Mouse (Mus musculus): ENCODE results near the gene Abcc9. TPM values are rescaled to one million over a fixed set of nuclear protein-coding genes. Genes with fewer than 3 reads are reported as not detected.

Abcc9 gene
- polyA plus RNA-seq, 1 experiment = 3.4 TPM

DNA sequence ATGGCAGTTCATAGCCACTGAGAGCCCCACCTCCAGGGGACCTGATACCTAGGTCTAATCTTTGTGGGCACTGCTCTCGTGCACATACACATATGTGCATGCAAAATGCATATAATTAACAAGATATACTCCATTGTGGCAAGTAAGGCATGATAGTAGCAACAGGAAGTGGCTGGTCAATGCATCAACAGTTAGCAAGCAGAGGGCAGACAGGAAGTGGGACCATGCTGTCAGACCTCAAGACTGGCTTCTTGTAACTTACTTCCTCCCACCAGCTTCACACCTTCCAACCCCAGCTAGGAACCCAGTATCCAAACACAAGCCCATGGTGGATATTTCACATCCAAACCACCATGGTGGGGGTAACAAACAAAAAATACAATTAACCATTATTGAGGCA is 141.0 kb downstream of the Abcc9 start:
- DNase-seq (ENCODE audit: low read depth, low spot score) = no peak
- 46% methylated on average over 1 of the region's 1 CpGs for WGBS

DNA sequence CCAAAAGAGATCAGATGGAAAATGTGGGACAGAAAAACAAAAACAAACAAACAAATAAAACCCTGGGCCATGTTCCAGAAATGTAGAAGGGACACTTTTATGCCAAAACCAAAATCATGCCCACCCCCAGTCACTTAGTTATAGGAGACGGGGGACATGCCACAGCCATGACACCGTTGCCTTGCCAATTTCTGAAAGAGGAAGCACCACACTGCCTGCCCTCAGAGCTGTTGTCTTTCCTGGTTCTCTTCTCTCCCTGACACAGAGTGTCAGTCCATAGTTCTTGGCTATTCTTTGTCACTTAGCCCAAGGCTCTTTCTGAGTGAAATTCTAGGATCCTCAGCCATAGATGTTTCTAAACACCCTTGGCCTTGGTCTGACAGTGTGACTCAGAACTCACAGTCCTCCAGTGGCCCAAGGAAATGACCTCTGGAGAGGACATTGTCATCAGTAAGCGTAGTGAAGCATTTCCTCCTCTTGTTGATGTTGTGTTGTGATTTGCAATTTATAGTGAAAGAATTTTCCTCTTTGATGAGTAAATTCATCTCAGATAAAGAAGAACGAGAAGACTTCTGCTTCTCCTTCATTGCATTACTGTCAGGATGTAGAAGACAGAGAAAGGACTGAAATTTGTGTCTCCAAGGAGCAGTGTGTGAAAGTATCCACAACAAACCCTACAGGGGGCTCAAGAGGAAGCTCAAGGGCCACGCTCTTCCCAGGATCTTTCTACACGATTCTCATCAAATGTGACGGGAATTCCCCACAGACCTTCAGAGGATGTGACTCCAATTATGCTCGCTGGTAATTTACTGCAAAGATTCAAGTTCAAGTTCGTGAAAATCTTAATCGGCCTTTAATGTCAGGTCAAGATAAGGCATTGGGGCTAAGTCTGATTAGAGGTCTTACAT is 143.1 kb downstream of the Abcc9 start:
- DNase-seq (ENCODE audit: low read depth, low spot score) = no peak
- WGBS = 73% methylated on average over 10 of the region's 10 CpGs

DNA sequence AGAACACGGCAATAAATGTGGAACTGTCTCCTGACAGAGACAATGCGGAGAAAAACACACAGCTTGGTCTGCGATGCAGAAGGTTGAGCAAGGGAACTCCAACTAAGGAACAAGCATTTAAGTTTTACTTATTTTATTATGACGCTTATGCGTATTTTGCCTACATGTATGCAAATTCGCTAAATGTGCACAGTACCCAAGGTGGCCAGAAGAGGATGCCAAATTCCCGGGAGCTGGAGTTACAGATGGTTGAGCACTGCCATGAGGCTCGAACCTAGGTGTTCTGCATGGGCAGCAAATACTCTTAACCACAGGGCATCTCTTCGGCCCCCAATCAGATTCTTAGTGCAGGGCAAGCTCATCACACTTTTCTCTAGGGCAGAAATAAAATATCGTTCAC is 144.0 kb downstream of the Abcc9 start:
- WGBS = 76% methylated on average over 10 of the region's 10 CpGs
- DNase-seq (ENCODE audit: low read depth, low spot score) = no peak

DNA sequence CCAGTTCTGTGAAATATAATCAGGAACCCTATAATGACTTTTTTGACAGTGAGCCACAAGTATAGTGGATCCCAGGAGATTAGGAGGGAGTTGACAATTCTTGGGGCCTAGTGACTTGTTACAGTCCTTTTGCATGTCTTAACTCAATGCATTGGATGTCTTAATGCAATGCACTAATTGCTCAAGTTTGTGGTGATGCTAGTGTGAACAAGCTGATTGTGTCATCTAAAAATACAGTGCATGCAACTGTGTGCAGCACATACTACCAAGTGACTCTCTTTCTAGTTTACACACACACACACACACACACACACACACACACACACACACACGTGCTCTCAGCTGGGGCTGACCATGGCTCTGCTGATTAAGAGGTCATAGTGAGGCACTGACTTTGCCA is 146.1 kb downstream of the Abcc9 start:
- DNase-seq (ENCODE audit: low read depth, low spot score) = no peak
- WGBS = 55% methylated on average over 1 of the region's 1 CpGs

- WGBS = 70% methylated on average over 4 of the region's 4 CpGs
- DNase-seq (ENCODE audit: low read depth, low spot score) = no peak
Measured at GRCm38 (mm10) chr6:142551482-142551881, 150.6 kb downstream of the Abcc9 start.

DNA sequence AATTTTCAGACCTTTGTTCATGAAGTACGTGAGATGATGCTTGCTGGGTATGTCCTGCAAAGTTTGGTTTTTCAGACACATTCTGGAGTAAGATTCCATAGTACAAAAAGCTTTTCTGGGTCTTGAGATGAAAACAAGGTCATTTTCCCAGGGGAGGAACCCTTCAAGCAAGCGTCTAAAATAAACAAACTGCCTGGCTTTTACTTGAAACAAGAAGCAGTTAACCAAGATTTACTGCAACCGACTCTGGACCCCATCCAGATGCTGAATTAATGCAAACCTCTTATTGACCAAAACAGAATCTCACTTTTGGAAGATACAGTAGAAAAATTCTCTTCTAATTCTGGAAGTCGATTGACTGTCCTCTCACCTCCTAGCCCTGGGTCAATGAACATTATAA is 151.2 kb downstream of the Abcc9 start:
- WGBS = 24% methylated on average over 4 of the region's 4 CpGs
- no peak for DNase-seq (ENCODE audit: low read depth, low spot score)

GRCm38 (mm10) chr6:142548377-142548776 is 153.7 kb downstream of the Abcc9 start:
- no peak for DNase-seq (ENCODE audit: low read depth, low spot score)
- 55% methylated on average over 2 of the region's 2 CpGs for WGBS

DNA sequence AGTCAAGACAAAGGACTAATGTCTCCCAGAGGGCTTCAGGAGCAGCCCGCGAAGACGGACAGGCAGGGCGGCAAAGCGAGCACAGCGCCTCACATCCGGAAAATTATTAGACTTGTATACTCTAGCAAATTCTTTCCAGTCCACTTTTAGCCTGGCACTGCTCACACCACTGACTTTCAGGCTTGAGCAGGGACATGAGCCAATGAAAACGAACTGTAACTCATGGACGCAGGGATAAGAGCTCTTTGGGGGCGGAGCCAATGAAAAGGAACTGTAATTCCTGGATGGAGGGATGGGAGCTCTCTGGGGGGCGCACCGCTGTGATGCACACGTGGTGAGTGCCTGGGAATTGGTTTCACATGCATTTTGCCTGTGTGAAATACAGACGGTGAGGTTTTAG is 157.0 kb downstream of the Abcc9 start:
- 55% methylated on average over 14 of the region's 14 CpGs for WGBS
- DNase-seq (ENCODE audit: low read depth, low spot score) = no peak

- 44% methylated on average over 4 of the region's 4 CpGs for WGBS
- no peak for DNase-seq (ENCODE audit: low read depth, low spot score)
Measured at GRCm38 (mm10) chr6:142543648-142544047, 158.5 kb downstream of the Abcc9 start.

DNA sequence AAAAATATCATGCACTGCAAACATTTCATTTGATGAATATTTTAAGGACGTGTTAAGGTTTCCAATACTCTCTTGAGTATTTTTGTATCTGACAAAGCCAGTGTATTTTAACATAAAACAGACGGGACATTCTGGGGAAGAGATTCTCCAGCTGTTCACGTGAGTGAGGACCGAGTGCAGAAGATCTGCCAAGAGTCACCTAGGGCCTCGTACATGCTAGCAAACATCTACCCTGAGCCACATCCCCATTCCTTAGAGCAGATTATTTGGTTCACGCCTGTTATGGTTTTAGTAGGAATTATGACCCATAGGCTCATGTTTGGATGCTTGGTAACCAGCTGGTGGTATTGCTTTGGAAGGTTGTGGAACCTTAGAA is 159.3 kb downstream of the Abcc9 start:
- DNase-seq (ENCODE audit: low read depth, low spot score) = no peak
- 75% methylated on average over 6 of the region's 6 CpGs for WGBS

- 59% methylated on average over 8 of the region's 8 CpGs for WGBS
- DNase-seq (ENCODE audit: low read depth, low spot score) = no peak
Measured at GRCm38 (mm10) chr6:142542082-142542799, 159.9 kb downstream of the Abcc9 start.

GRCm38 (mm10) chr6:142540561-142541160 is 161.5 kb downstream of the Abcc9 start:
- WGBS = 62% methylated on average over 10 of the region's 10 CpGs
- DNase-seq (ENCODE audit: low read depth, low spot score) = no peak

DNA sequence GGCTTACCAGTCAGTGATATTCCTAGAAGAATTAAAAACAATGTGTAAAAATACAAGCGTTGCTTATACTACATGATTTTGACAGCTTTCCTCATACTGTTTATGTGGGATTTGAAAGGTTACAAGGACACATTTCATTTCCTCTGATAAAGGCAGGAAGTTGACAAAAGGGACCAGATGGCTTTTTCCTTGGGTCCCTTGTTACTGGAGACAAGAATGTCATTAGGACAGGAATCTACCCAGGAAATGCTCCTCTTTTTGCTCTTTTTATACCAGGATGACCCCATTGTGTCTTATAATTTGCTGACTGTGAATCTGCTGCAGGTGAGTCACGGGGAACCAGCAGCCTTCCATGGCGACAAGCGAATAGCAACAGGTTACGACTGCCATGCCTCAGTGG is 162.0 kb downstream of the Abcc9 start:
- 82% methylated on average over 5 of the region's 5 CpGs for WGBS
- DNase-seq (ENCODE audit: low read depth, low spot score) = no peak

DNA sequence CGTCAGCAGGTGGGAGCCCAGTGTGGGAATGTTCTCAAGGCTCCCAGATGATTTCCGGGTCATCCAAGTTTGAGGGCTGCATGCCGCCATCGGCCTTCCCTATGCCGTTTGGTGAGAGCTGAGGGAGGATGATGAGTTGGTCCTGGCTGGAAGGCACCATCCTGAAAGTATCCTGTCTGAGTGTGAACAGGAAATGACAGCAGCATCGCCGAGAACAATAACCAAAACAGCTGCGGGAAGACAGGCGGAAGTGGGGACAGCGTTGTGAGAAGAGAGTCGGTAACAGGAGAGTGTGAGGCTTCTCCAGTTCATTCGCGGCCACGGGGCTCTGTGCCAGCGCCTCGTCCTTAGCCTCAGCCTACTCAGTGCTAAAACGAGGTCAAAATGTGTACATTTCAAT is 163.6 kb downstream of the Abcc9 start:
- DNase-seq (ENCODE audit: low read depth, low spot score) = no peak
- 61% methylated on average over 17 of the region's 17 CpGs for WGBS

Other genes with a start within 250 kb of the Abcc9 start
- gene Gys2, start 229.2 kb downstream of the Abcc9 start, polyA plus RNA-seq (2012; rRNA removed) = 0.07 and 0.19 TPM in 2 replicates
- gene Ldhb, start 194.4 kb downstream of the Abcc9 start, polyA plus RNA-seq (2012; rRNA removed) = 41.9 and 45.7 TPM in 2 replicates
- 17.6 and 19.1 TPM in 2 replicates for gene Kcnj8, start 130.7 kb downstream of the Abcc9 start, polyA plus RNA-seq (2012; rRNA removed)
- gene Cmas, start 54.4 kb upstream of the Abcc9 start, polyA plus RNA-seq (2012; rRNA removed) = 35.8 and 35.9 TPM in 2 replicates
- gene Sult6b2, start 102.2 kb upstream of the Abcc9 start, polyA plus RNA-seq (2012; rRNA removed) = 0.11 TPM in 1 of 2 replicates, not detected in the other

All from large intestine, adult 2 months (tissue).